8 mouse cellular contexts compared by ENCODE assay signal in the genomic region with DNA sequence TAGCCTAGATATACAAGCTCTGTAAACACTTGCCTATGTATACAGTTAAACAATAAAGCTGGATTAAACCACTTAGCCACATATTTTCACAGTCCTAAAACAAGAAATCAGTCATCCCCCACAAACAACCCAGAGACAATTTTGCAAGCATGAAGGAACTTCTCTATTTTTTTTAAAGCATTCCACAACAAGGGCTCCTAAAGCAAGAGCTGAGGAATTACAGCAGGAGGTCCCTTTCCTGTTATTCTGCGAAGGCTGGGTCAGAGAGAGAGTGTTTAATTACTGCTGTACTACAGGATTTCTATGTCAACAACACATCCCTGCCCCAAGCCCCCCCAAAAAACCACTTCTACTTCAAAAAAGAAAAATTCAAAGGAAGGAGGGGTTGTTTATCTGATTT. TPM values are rescaled to one million over a fixed set of nuclear protein-coding genes. Genes with fewer than 3 reads are reported as not detected.
A peak's percentile ranks its signal among the peaks of the same experiment; 100 is the strongest.
DNase-seq lines count a peak whose midpoint lies in the region; TF ChIP-seq lines count a peak whose summit lies in the region.

No protein-coding gene starts in this region.

- TF ChIP-seq CTCF in heart, adult 2 months (IDR thresholded peaks at IDR 0.05) = no peak
- TF ChIP-seq CTCF in MEL (IDR thresholded peaks at IDR 0.05 in 2 of 3, conservative IDR thresholded peaks at IDR 0.05 in 1 of 3; ENCODE audit: control insufficient read depth in 1 of 3, insufficient read depth in 1 of 3, low read depth in 2 of 3, low read length in 3 of 3, poor library complexity in 1 of 3, severe bottlenecking in 1 of 3) = no peak

- no peak for TF ChIP-seq EP300 in heart, adult 2 months (IDR thresholded peaks at IDR 0.05; ENCODE audit: insufficient read depth, low read depth, low read length)
- no peak for TF ChIP-seq EP300 in MEL (IDR thresholded peaks at IDR 0.05; ENCODE audit: low read depth in 1 of 2, low read length in 2 of 2)

- H3K9me3 ChIP-seq in MEL (replicated peaks; ENCODE audit: insufficient read depth, low read length) = no peaks in the 10 kb centered on the region
- no peaks in the 10 kb centered on the region for H3K9me3 ChIP-seq in hindbrain, embryonic 10.5 days

- H3K4me1 ChIP-seq in heart, adult 2 months (ENCODE audit: control insufficient read depth, insufficient read depth, low read length) = peaks cover 5% of the 10 kb centered on the region
- peaks cover 2 to 4% of the 10 kb centered on the region in 2 experiments; a peak in 2 of 4 replicates for H3K4me1 ChIP-seq in MEL (ENCODE audit: control insufficient read depth in 1 of 2, insufficient read depth in 2 of 2, low read length in 2 of 2)
- peaks cover 43% of the 10 kb centered on the region for H3K4me1 ChIP-seq in hindbrain, embryonic 10.5 days (replicated peaks)

- 5% methylated on average over 1 of the region's 1 CpGs for WGBS in heart, adult 2 months
- WGBS in hindbrain, embryonic 10.5 days = 4% methylated on average over 1 of the region's 1 CpGs
- 25% methylated on average over 1 of the region's 1 CpGs for WGBS in macrophage (ENCODE audit: missing documents)

- no peaks in the 10 kb centered on the region for H3K27me3 ChIP-seq in heart, adult 2 months (ENCODE audit: control insufficient read depth, insufficient read depth, low read length)
- H3K27me3 ChIP-seq in MEL (ENCODE audit: control insufficient read depth in 1 of 2, insufficient read depth in 2 of 2, low read length in 2 of 2) = no peaks in the 10 kb centered on the region; a peak in 1 of 4 replicates
- peaks cover 16% of the 10 kb centered on the region for H3K27me3 ChIP-seq in hindbrain, embryonic 10.5 days (ENCODE audit: insufficient read depth, poor library complexity, severe bottlenecking)

- H3K9ac ChIP-seq in heart, adult 2 months (ENCODE audit: low read depth, low read length) = no peak overlapping the region
- peak overlapping the region; percentile 91; the same call in 1 of the 2 replicates for H3K9ac ChIP-seq in MEL (ENCODE audit: control insufficient read depth, low read depth, low read length, poor library complexity, severe bottlenecking)

- TF ChIP-seq POLR2A in heart, adult 2 months (IDR thresholded peaks at IDR 0.05; ENCODE audit: insufficient read depth, low read depth, low read length) = no peak
- no peak for TF ChIP-seq POLR2A in MEL (IDR thresholded peaks at IDR 0.05; ENCODE audit: control insufficient read depth in 1 of 2, insufficient read depth in 1 of 2, low read depth in 1 of 2, low read length in 2 of 2, poor library complexity in 1 of 2)

- H3K4me3 ChIP-seq in heart, adult 2 months = peak overlapping the region; percentile 68
- H3K4me3 ChIP-seq in MEL (ENCODE audit: control insufficient read depth in 1 of 2, insufficient read depth in 1 of 2, low read depth in 2 of 2, low read length in 2 of 2) (peak overlapping the region; percentile 15 to 84; a peak in 3 of 4 replicates), macrophage (ENCODE audit: inconsistent target) (peak overlapping the region; percentile 81)
- peak overlapping the region; percentile 94 for H3K4me3 ChIP-seq in hindbrain, embryonic 10.5 days

- H3K36me3 ChIP-seq in heart, adult 2 months (ENCODE audit: control insufficient read depth, insufficient read depth, low read length) = no peaks in the 10 kb centered on the region; the same call in 1 of the 2 replicates
- peaks cover 1 to 11% of the 10 kb centered on the region in 2 experiments; a peak in 3 of 4 replicates for H3K36me3 ChIP-seq in MEL (ENCODE audit: control insufficient read depth in 1 of 2, insufficient read depth in 2 of 2, low read length in 2 of 2)
- H3K36me3 ChIP-seq in hindbrain, embryonic 10.5 days = peaks cover 20% of the 10 kb centered on the region
- H3K36me3 ChIP-seq in macrophage (ENCODE audit: inconsistent target) = no peaks in the 10 kb centered on the region

- intact Hi-C loops in heart, adult 2 months (cut with DNase I) = loop anchor here (2.0 kb wide), 1 partner anchor 17 kb away; no protein-coding TSS in a partner anchor
- intact Hi-C loops in heart, postnatal 25 days (cut with DNase I) = loop anchor here (5.0 kb wide), 1 partner anchor 37 kb away; no protein-coding TSS in a partner anchor

- no peak for DNase-seq in heart, adult 2 months
- no peak for DNase-seq in heart, postnatal 25 days (ENCODE audit: low spot score)
- peak; percentile 31 for DNase-seq in MEL (ENCODE audit: low read depth, low spot score)
- no peak for DNase-seq in hindbrain, embryonic 10.5 days (ENCODE audit: low spot score)
- DNase-seq in Muller cell, postnatal 12 days (ENCODE audit: inconsistent ontology term) = no peak
- no peak for DNase-seq in urinary bladder, postnatal 10 days (ENCODE audit: low spot score)
- DNase-seq in frontal cortex, adult 2 months (ENCODE audit: extremely low spot score in 1 of 2, low spot score in 1 of 2) = no peak

- peaks cover 8% of the 10 kb centered on the region for H3K79me2 ChIP-seq in heart, adult 2 months (replicated peaks; ENCODE audit: control insufficient read depth, insufficient read depth, low read length)
- peaks cover 12% of the 10 kb centered on the region for H3K79me2 ChIP-seq in MEL (ENCODE audit: control insufficient read depth, insufficient read depth, low read length, poor library complexity)
- H3K79me2 ChIP-seq in macrophage (ENCODE audit: inconsistent target) = peaks cover 60% of the 10 kb centered on the region

- peak overlapping the region; percentile 99 for H3K27ac ChIP-seq in heart, adult 2 months
- H3K27ac ChIP-seq in MEL (ENCODE audit: control insufficient read depth, low read depth, low read length) (no peak overlapping the region), macrophage (no peak overlapping the region)
- H3K27ac ChIP-seq in hindbrain, embryonic 10.5 days = peak overlapping the region; percentile 98; the same call in 1 of the 2 replicates

- TF ChIP-seq RAD21 in MEL (IDR thresholded peaks at IDR 0.05; ENCODE audit: low read depth, low read length) = no peak

TF ChIP-seq in MEL, 35 proteins besides CTCF, POLR2A, EP300 and RAD21:
- TF ChIP-seq ZMIZ1 (IDR thresholded peaks at IDR 0.05; ENCODE audit: low read depth, low read length) (no peak), MXI1 (IDR thresholded peaks at IDR 0.05; ENCODE audit: low read depth, low read length) (no peak), MYC (IDR thresholded peaks at IDR 0.05; ENCODE audit: low read depth, low read length) (no peak), MEF2A (IDR thresholded peaks at IDR 0.05; ENCODE audit: extremely low read depth, insufficient replicate concordance, low read depth, low read length, poor library complexity, severe bottlenecking) (no peak), POLR2AphosphoS5 (IDR thresholded peaks at IDR 0.05; ENCODE audit: borderline replicate concordance, low read depth, low read length) (no peak), JUND (IDR thresholded peaks at IDR 0.05; ENCODE audit: low read depth, low read length) (no peak), CHD2 (IDR thresholded peaks at IDR 0.05; ENCODE audit: low read length) (no peak), ZKSCAN1 (IDR thresholded peaks at IDR 0.05; ENCODE audit: low read depth, low read length) (no peak), CHD1 (IDR thresholded peaks at IDR 0.05; ENCODE audit: low read depth, low read length) (no peak), GATA1 (IDR thresholded peaks at IDR 0.05; ENCODE audit: low read depth, low read length) (no peak), SMC3 (IDR thresholded peaks at IDR 0.05; ENCODE audit: low read depth, low read length) (no peak), NELFE (IDR thresholded peaks at IDR 0.05; ENCODE audit: low read depth, low read length) (no peak), NRF1 (IDR thresholded peaks at IDR 0.05; ENCODE audit: insufficient read depth, low read depth, low read length, poor library complexity, severe bottlenecking) (no peak), USF2 (IDR thresholded peaks at IDR 0.05; ENCODE audit: borderline replicate concordance in 1 of 2, insufficient read depth in 1 of 2, low read depth in 1 of 2, low read length in 2 of 2) (no peak), MAX (IDR thresholded peaks at IDR 0.05; ENCODE audit: low read length) (no peak), KAT2A (conservative IDR thresholded peaks at IDR 0.05; ENCODE audit: low read depth, low read length) (no peak), RCOR1 (IDR thresholded peaks at IDR 0.05; ENCODE audit: low read depth, low read length) (no peak), MAZ (IDR thresholded peaks at IDR 0.05; ENCODE audit: low read depth, low read length) (no peak), ZNF384 (IDR thresholded peaks at IDR 0.05; ENCODE audit: low read depth, low read length) (no peak), E2F4 (IDR thresholded peaks at IDR 0.05; ENCODE audit: borderline replicate concordance, low read depth, low read length) (no peak)

RNA-seq across cellular contexts. Expression of gene Camsap2, which starts 1.6 kb away (rescaled TPM):
- total RNA-seq in heart, adult 2 months (2021) = 10 to 100 TPM; 21.2 to 21.3 TPM
- 4.3 and 7.4 TPM in 2 replicates for polyA plus RNA-seq in heart, adult 2 months (2012; rRNA removed)
- total RNA-seq in heart, postnatal 25 days (2021) = 10 to 100 TPM; 21.4 to 22.8 TPM
- 7.0 and 7.6 TPM in 2 replicates for total RNA-seq in MEL (2012; rRNA removed)
- polyA plus RNA-seq in MEL (2012; ENCODE audit: insufficient read depth in 1 of 2, insufficient read length in 2 of 2, low read depth in 1 of 2, low replicate concordance in 2 of 2, missing spikeins in 1 of 2) = 10 to 100 TPM; 10.7 to 38.3 TPM
- 13.2 and 13.3 TPM in 2 replicates for polyA plus RNA-seq in hindbrain, embryonic 10.5 days (2016; fragmentation: Nextera tagmentation; extraction: Ambion mirVana)
- 10 to 100 TPM in 24 of 26 experiments, 1 to 10 TPM in 2; 6.9 to 54.4 (median 29.5) TPM for total RNA-seq in macrophage (2018; cell fraction: chromatin; rRNA removed)
- 10 to 100 TPM; 10.8 to 29.6 (median 17.5) TPM for total RNA-seq in macrophage (2018; cell fraction: cytosol; rRNA removed)
- 10 to 100 TPM; 14.2 to 49.3 (median 25.3) TPM for total RNA-seq in macrophage (2018; cell fraction: nucleus; rRNA removed)
- polyA plus RNA-seq in macrophage (2018) = 13.6 to 17.5 TPM (median 16.8 TPM) in 3 replicates
- polyA plus RNA-seq in frontal cortex, adult 2 months (2012; rRNA removed) = 53.6 and 53.7 TPM in 2 replicates

Comparison
In these comparisons a context has a peak if more than half of its experiments do, and no peak if none do; other contexts are left out.
1. H3K27ac ChIP-seq: peak in heart, adult 2 months (single experiment) and hindbrain, embryonic 10.5 days (single experiment); none in MEL (single experiment) and macrophage (single experiment).
2. Peak in every context shown above with its lines, with median percentiles within 50 percentile points of each other: H3K4me3 ChIP-seq.